Mouse (Mus musculus): ENCODE measurements around the gene Eva1a.

Eva1a gene

DNA sequence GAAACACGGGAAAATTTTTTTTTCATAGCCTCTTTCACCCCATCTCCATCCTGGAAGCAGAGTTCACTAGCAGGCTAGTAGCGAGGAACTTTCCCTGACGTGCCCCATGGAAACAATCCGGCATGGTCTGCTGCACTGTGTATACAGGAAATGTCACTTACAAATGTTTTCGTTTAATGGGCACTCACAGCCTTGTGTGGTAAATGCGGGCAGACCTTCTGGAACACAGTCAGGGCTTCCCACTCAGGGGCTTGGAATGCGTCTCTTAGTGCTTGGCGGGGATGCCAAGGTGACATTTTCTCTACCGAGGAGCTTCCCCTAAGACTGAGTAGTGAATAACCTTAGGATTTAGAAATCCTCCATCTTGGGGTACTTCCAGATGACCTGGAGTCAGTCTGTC, 87.0 kb downstream of the Eva1a start:
- DNase-seq (ENCODE audit: low spot score) = no peak

DNA sequence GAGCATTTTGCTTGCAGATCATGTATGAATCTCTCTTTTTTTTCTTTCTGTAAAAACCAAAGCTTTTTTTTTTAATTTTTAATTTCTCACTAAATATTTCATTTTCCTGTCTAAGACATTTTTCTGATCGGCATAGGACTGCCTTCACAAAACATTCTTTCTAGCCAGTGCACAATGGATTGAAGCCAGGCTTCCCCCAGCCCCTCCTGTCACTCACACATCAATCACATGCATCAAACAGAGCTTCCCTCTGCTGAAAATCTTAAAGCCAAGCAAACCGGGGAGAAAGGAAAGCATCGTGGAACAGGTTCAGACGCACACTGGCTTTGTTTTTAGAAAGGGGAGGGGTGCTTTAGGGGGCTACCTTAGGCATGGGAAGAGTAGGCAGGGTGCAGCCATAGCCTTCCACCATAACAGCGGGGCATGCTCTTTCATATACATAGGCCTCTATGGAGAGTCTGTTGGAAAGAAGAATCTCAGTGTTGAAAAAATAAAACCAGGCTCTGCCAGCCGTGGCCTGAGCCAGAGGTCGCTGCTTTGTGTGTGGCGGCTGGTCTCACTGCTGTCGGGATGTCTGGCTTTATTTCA, 88.9 kb downstream of the Eva1a start:
- no peak for DNase-seq (ENCODE audit: low spot score)

- DNase-seq (ENCODE audit: low spot score) = no peak
Observed at GRCm38 (mm10) chr6:82132876-82133591, 92.2 kb downstream of the Eva1a start.

DNA sequence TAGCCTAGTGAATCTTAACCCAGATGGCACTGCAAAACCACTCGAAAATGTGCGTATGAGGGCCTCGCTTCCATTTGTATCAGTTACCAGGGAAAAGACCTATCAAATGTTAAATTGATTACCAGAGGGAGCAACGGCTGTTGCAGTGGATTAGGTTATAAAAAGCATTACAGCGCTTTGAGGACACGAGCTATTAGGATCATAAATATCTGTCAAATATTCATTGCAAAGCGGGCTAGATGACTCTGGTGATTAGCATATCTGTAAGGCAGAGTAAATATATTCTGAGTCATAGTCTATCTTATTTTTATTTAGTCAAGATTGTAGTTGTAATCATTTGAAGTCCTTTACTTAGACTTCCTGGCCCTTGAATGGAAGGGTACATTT, 92.7 kb downstream of the Eva1a start:
- DNase-seq (ENCODE audit: low spot score) = no peak

GRCm38 (mm10) chr6:82135959-82136712, 95.3 kb downstream of the Eva1a start:
- no peak for DNase-seq (ENCODE audit: low spot score)
